Mouse (Mus musculus): ENCODE data around the gene Pacsin3. TPM values are rescaled to one million over a fixed set of nuclear protein-coding genes. Genes with fewer than 3 reads are reported as not detected.
"Not testable (repeated sequence)": the region's sequence is repeated elsewhere in the genome, so short reads cannot be mapped to it uniquely, and the experiment has no call there.

The Pacsin3 gene
- polyA plus RNA-seq (2015; fragmentation: Nextera tagmentation; extraction: Ambion mirVana): 12.8 and 14.5 TPM in 2 replicates

DNA sequence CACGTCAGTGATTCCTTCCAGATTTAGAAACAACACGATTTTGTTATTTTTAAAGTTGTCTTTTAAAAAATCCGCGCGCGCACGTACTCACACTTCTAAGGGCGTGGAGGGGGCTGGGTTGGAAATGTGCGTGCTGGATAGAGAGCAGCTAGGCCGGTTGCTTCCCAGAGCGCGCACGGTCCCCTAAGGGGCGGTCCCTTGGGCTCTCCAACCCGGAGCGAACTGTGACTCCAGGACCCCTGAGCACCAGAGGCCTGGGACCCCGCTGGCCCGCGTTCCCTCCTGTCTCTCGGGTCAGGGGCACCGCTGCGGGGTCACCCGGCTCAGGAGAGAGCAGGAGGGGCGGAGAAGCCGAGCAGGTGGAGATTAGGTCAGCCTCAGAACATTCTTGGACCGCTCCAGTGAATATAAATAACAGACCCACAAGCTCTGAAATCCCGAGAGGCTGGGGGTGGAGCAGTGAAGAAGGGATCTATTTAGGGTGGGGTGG is at the start of gene Pacsin3:
Gene Pacsin3 (plus strand): TSS at position 294 of the 490 bp plus-strand sequence.
- under 1% methylated on average over 27 of the region's 27 CpGs for WGBS
- Histone ChIP-seq H3K4me2 (peak within 1 kb of the TSS; percentile 97), H3K36me3 (no peaks in the 10 kb centered on the region), H3K9ac (peak within 1 kb of the TSS; percentile 72), H3K4me1 (replicated peaks) (peaks cover 44% of the 10 kb centered on the region), H3K27ac (no peak within 1 kb of the TSS), H3K4me3 (peak within 1 kb of the TSS; percentile 53), H3K27me3 (peaks cover 58% of the 10 kb centered on the region), H3K9me3 (no peaks in the 10 kb centered on the region)
- 0 out of 2 replicates have a peak, but pooled peaks have one; percentile 17 for ATAC-seq (ENCODE audit: low FRiP score)

DNA sequence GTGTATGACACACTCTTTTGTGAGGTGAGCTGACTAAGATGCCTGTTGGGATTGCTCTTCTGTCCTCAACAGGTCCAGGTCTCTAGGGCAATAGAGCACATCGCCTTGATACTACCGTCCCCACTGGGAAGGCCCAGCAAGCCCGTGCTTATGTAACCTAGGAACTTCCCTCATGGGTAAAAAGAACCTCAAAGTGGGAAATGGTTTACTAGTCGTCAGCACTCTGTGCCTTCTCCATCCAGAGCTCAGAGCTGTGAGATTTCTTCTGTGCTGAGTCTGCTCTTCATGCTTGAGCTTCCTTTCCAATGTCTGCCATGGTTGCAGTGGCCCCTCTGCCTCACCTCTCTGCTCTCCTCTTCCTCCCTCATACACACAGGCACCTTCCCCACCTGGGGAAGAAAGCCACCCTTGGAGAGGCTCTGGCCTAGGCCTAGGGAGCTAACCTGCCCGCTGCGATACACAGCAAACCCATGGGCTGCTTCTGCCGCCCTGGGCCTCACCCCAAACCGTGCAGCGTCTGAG is 49.4 kb upstream of the Pacsin3 start:
- Histone ChIP-seq H3K9ac (no peak overlapping the region), H3K4me1 (replicated peaks) (peaks cover 31% of the 10 kb centered on the region), H3K27me3 (no peaks in the 10 kb centered on the region), H3K36me3 (peaks cover 63% of the 10 kb centered on the region), H3K27ac (no peak overlapping the region), H3K9me3 (no peaks in the 10 kb centered on the region), H3K4me3 (no peak overlapping the region), H3K4me2 (no peak overlapping the region)
- WGBS: 93% methylated on average over 9 of the region's 9 CpGs
- ATAC-seq (ENCODE audit: low FRiP score): no peak

GRCm38 (mm10) chr2:91213311-91213710 is 42.4 kb upstream of the Pacsin3 start:
- H3K4me3 ChIP-seq: no peak overlapping the region
- H3K27ac ChIP-seq: no peak overlapping the region
- H3K27me3 ChIP-seq: no peaks in the 10 kb centered on the region
- ATAC-seq (ENCODE audit: low FRiP score): no peak
- peaks cover 82% of the 10 kb centered on the region for H3K36me3 ChIP-seq
- H3K9ac ChIP-seq: no peak overlapping the region
- H3K4me1 ChIP-seq (replicated peaks): 0 out of 2 replicates have a peak, but pooled peaks cover 3% of the 10 kb centered on the region
- no peak overlapping the region for H3K4me2 ChIP-seq
- no peaks in the 10 kb centered on the region for H3K9me3 ChIP-seq

DNA sequence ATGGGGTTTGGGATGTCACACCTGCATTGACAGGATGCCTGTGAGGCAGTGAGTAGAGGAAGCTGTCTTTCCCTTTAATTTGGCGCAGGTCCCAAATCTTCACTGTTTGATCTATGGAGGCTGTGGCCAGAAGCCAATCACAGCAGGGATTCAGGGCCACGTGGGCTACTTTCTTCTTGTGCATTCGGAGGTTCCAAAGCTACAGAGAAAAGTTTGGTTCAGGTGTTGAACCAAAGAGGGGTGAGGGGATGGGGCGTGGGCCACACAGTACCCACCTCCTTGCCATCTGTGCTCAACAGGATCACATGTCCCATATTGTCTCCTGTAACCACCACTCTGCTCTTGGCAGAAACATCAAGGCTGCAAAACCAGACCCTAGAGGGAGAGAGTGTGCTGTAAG is 38.7 kb upstream of the Pacsin3 start:
- Histone ChIP-seq H3K4me2 (no peak overlapping the region), H3K4me1 (replicated peaks) (0 out of 2 replicates have a peak, but pooled peaks cover 3% of the 10 kb centered on the region), H3K9ac (no peak overlapping the region), H3K4me3 (no peak overlapping the region), H3K27ac (no peak overlapping the region), H3K36me3 (peaks cover 49% of the 10 kb centered on the region), H3K9me3 (no peaks in the 10 kb centered on the region), H3K27me3 (no peaks in the 10 kb centered on the region)
- no peak for ATAC-seq (ENCODE audit: low FRiP score)
- WGBS: 66% methylated on average over 4 of the region's 4 CpGs

DNA sequence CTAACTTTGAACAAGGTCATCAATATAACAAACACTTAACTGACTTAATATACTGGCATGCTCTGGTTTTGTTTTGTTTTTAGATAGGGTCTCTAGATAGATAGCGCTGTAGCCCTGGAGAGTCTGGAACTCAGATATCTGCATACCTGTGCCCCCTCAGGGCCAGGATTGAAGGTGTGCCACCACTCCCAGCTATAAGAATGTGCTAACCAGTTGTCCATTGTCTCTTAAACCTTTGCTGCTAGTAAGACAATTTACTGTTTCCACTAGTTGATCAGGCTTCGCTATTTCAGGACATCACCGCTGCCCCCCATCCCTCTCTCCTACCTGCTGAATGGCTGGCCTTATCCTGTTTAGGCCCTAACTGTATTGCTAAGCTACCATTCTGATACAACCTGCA is 35.3 kb upstream of the Pacsin3 start:
- Histone ChIP-seq H3K4me1 (replicated peaks) (0 out of 2 replicates have a peak, but pooled peaks cover 3% of the 10 kb centered on the region), H3K36me3 (peaks cover 16% of the 10 kb centered on the region), H3K9ac (no peak overlapping the region), H3K27ac (no peak overlapping the region), H3K4me2 (no peak overlapping the region), H3K4me3 (no peak overlapping the region), H3K9me3 (no peaks in the 10 kb centered on the region), H3K27me3 (no peaks in the 10 kb centered on the region)
- no peak for ATAC-seq (ENCODE audit: low FRiP score)
- WGBS: 99% methylated on average over 3 of the region's 3 CpGs

DNA sequence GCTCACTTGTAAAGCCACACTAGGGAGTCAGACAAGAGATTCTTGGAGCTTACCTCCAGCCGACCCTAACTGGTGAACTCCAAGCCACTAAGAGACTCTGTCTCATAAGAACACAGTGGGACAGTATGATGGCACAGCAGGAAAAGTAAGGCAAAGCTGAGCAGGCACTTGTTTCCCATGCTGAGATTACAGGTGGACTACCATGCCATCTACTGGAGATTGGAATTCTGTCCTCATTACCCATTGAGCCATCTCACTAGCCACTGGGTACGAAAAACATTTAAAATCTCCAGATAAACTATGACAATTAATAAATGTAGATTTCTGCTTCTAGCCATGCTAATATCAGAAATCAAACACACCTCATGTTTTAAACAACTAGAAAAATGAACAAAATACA is 32.1 kb upstream of the Pacsin3 start:
- Histone ChIP-seq H3K4me2 (no peak overlapping the region), H3K4me3 (no peak overlapping the region), H3K4me1 (replicated peaks) (no peaks in the 10 kb centered on the region), H3K27me3 (no peaks in the 10 kb centered on the region), H3K9ac (no peak overlapping the region), H3K27ac (no peak overlapping the region), H3K36me3 (no peaks in the 10 kb centered on the region), H3K9me3 (no peaks in the 10 kb centered on the region)
- 81% methylated on average over 2 of the region's 2 CpGs for WGBS
- no peak for ATAC-seq (ENCODE audit: low FRiP score)

DNA sequence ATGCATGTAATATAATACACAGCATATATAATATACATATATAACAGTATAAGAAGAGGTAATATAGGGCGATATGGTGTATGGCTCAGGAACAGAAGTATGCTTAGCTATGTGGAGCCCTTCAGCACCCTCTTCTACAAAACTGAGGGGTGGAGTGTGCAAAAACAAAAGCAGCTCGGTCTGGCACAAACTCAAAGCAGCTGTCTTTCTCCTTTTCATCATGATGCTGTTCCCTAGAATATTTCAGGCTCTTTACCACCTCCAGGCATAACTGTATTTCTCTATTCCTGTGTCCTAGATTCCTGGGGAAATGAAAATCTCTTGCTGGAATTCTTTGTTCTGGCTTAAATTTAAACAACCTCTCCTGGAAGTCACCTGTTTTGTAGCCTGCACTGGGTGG is 26.0 kb upstream of the Pacsin3 start:
- Histone ChIP-seq H3K9me3 (no peaks in the 10 kb centered on the region), H3K4me2 (no peak overlapping the region), H3K4me3 (no peak overlapping the region), H3K9ac (no peak overlapping the region), H3K27ac (no peak overlapping the region), H3K27me3 (no peaks in the 10 kb centered on the region), H3K36me3 (peaks cover 9% of the 10 kb centered on the region; the same call in 1 of the 2 replicates), H3K4me1 (replicated peaks) (no peaks in the 10 kb centered on the region)
- ATAC-seq (ENCODE audit: low FRiP score): no peak
- WGBS: 81% methylated on average over 2 of the region's 2 CpGs

- H3K4me2 ChIP-seq: peak within 1 kb of the TSS; percentile 83
- peaks cover 9% of the 10 kb centered on the region; the same call in 1 of the 2 replicates for H3K36me3 ChIP-seq
- H3K4me1 ChIP-seq (replicated peaks): peaks cover 9% of the 10 kb centered on the region; the same call in 1 of the 2 replicates
- H3K4me3 ChIP-seq: peak within 1 kb of the TSS; percentile 61
- ATAC-seq (ENCODE audit: low FRiP score): peak; percentile 98
- H3K9ac ChIP-seq: peak within 1 kb of the TSS; percentile 79
- under 1% methylated on average over 48 of the region's 48 CpGs for whole genome bisulfite sequencing
- no peaks in the 10 kb centered on the region for H3K9me3 ChIP-seq
- H3K27ac ChIP-seq: peak within 1 kb of the TSS; percentile 91
- H3K27me3 ChIP-seq: no peaks in the 10 kb centered on the region
Observed at GRCm38 (mm10) chr2:91236601-91237510, 18.9 kb upstream of the Pacsin3 start, which contains the start of gene Ddb2. Ddb2 (minus strand) TSS chr2:91236982.

GRCm38 (mm10) chr2:91237511-91238080 is 18.2 kb upstream of the Pacsin3 start:
- not testable (repeated sequence) for H3K9me3 ChIP-seq; H3K36me3 ChIP-seq; H3K27me3 ChIP-seq; H3K4me1 ChIP-seq (replicated peaks)
- Histone ChIP-seq H3K9ac (peak overlapping the region; percentile 79), H3K4me2 (peak overlapping the region; percentile 83), H3K27ac (peak overlapping the region; percentile 91), H3K4me3 (peak overlapping the region; percentile 61)
- ATAC-seq (ENCODE audit: low FRiP score): peak; percentile 69
- WGBS: 17% methylated on average over 4 of the region's 4 CpGs

GRCm38 (mm10) chr2:91242547-91242946 is 13.2 kb upstream of the Pacsin3 start:
- no peaks in the 10 kb centered on the region for H3K36me3 ChIP-seq
- H3K27me3 ChIP-seq: no peaks in the 10 kb centered on the region
- H3K9me3 ChIP-seq: no peaks in the 10 kb centered on the region
- no peak overlapping the region for H3K4me3 ChIP-seq
- no peak overlapping the region for H3K4me2 ChIP-seq
- H3K4me1 ChIP-seq (replicated peaks): peaks cover 9% of the 10 kb centered on the region; the same call in 1 of the 2 replicates
- 67% methylated on average over 5 of the region's 5 CpGs for WGBS
- no peak overlapping the region for H3K9ac ChIP-seq
- ATAC-seq (ENCODE audit: low FRiP score): no peak
- no peak overlapping the region for H3K27ac ChIP-seq

- Histone ChIP-seq H3K4me1 (replicated peaks) (peaks cover 6% of the 10 kb centered on the region; the same call in 1 of the 2 replicates), H3K27me3 (no peaks in the 10 kb centered on the region), H3K27ac (peak overlapping the region; percentile 35; the same call in 1 of the 2 replicates), H3K4me3 (no peak overlapping the region), H3K36me3 (no peaks in the 10 kb centered on the region), H3K4me2 (no peak overlapping the region), H3K9me3 (no peaks in the 10 kb centered on the region), H3K9ac (peak overlapping the region; percentile 19; the same call in 1 of the 2 replicates)
- ATAC-seq (ENCODE audit: low FRiP score): no peak
- WGBS: 58% methylated on average over 3 of the region's 3 CpGs
Observed at GRCm38 (mm10) chr2:91243416-91243815, 12.3 kb upstream of the Pacsin3 start.
